Mouse (Mus musculus): ENCODE measurements around the gene Huwe1. TPM values are rescaled to one million over a fixed set of nuclear protein-coding genes. Genes with fewer than 3 reads are reported as not detected.

Gene Huwe1
- polyA plus RNA-seq, 1 experiment from 2014 or later, result 47.2 TPM

- Histone ChIP-seq H3K9me3 (ENCODE audit: control insufficient read depth, low read length) (no peaks in the 10 kb centered on the region), H3K4me1 (ENCODE audit: control insufficient read depth, insufficient read depth, low read length) (no peaks in the 10 kb centered on the region), H3K27me3 (replicated peaks; ENCODE audit: control insufficient read depth, insufficient read depth, low read length) (peaks cover 10% of the 10 kb centered on the region), H3K4me3 (ENCODE audit: low read depth, low read length) (no peak overlapping the region), H3K9ac (ENCODE audit: low read depth, low read length) (no peak overlapping the region), H3K27ac (replicated peaks; ENCODE audit: low read depth, low read length) (no peak overlapping the region), H3K36me3 (ENCODE audit: control insufficient read depth, insufficient read depth, low read length) (peaks cover 75% of the 10 kb centered on the region), H3K4me2 (ENCODE audit: low read depth, low read length) (no peak overlapping the region)
- WGBS, result 89% methylated on average over 4 of the region's 4 CpGs
- ATAC-seq (ENCODE audit: low read depth) (no peak), DNase-seq (ENCODE audit: low spot score) (no peak)
These were observed 111.7 kb downstream of the Huwe1 start for GRCm38 (mm10) chrX:151912267-151912666.

GRCm38 (mm10) chrX:151929390-151929789 lies 128.8 kb downstream of the Huwe1 start:
- H3K27me3 ChIP-seq (replicated peaks; ENCODE audit: control insufficient read depth, insufficient read depth, low read length), result peaks cover 8% of the 10 kb centered on the region
- H3K9ac ChIP-seq (ENCODE audit: low read depth, low read length), result no peak overlapping the region
- H3K36me3 ChIP-seq (ENCODE audit: control insufficient read depth, insufficient read depth, low read length), result peaks cover 71% of the 10 kb centered on the region
- ATAC-seq (ENCODE audit: low read depth), result no peak
- H3K4me1 ChIP-seq (ENCODE audit: control insufficient read depth, insufficient read depth, low read length), result no peaks in the 10 kb centered on the region
- H3K4me3 ChIP-seq (ENCODE audit: low read depth, low read length), result no peak overlapping the region
- no peak overlapping the region for H3K27ac ChIP-seq (replicated peaks; ENCODE audit: low read depth, low read length)
- H3K4me2 ChIP-seq (ENCODE audit: low read depth, low read length), result no peak overlapping the region
- no peak for DNase-seq (ENCODE audit: low spot score)
- WGBS, result 96% methylated on average over 6 of the region's 6 CpGs
- no peaks in the 10 kb centered on the region for H3K9me3 ChIP-seq (ENCODE audit: control insufficient read depth, low read length)

DNA sequence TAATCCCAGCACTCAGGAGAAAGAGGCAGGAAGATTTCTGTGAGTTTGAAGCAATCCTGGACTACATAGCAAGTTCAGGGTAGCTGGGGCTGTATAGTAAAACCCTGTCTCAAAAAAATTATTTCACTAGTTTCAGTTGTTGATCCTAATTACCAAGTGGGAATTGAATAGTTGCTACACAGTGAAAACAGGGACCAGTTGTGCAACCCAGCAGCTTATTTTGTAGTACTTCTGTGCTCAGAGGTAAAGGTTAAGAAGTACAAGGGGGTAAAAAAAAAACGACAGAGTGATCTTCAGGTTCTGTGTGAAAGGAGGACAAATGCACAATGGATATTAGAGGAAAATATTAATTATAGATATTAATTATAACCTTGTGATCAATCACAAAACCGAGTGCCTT lies 138.2 kb downstream of the Huwe1 start:
- Histone ChIP-seq H3K4me3 (ENCODE audit: low read depth, low read length) (no peak overlapping the region), H3K27ac (replicated peaks; ENCODE audit: low read depth, low read length) (no peak overlapping the region), H3K9ac (ENCODE audit: low read depth, low read length) (no peak overlapping the region), H3K4me2 (ENCODE audit: low read depth, low read length) (no peak overlapping the region), H3K27me3 (replicated peaks; ENCODE audit: control insufficient read depth, insufficient read depth, low read length) (peaks cover 14% of the 10 kb centered on the region), H3K36me3 (ENCODE audit: control insufficient read depth, insufficient read depth, low read length) (peaks cover 15% of the 10 kb centered on the region), H3K9me3 (ENCODE audit: control insufficient read depth, low read length) (no peaks in the 10 kb centered on the region), H3K4me1 (ENCODE audit: control insufficient read depth, insufficient read depth, low read length) (no peaks in the 10 kb centered on the region)
- DNase-seq (ENCODE audit: low spot score), result no peak
- WGBS, result 54% methylated on average over 2 of the region's 2 CpGs
- ATAC-seq (ENCODE audit: low read depth), result no peak

DNA sequence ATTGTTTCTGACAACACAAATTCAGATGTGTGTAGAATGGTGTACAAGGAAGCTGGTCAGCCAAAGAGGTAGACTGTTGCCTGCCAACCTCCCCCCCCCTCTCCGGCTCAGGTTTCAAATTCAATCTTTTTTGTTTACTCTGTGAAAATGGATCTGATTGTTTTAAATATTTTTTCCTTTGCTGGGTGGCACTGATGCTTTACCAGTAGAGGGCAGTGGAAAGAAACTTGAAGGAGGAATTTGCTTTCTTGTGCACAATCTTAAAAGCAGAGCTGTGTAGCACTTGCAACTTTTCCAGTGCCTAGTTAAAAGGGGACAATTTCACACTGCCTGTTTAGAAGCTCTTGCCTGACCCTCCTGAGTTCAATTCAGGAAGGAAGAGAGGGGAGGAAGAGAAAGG lies 146.4 kb downstream of the Huwe1 start:
- no peak overlapping the region for H3K9ac ChIP-seq (ENCODE audit: low read depth, low read length)
- H3K27ac ChIP-seq (replicated peaks; ENCODE audit: low read depth, low read length), result no peak overlapping the region
- H3K4me2 ChIP-seq (ENCODE audit: low read depth, low read length), result no peak overlapping the region
- no peaks in the 10 kb centered on the region for H3K27me3 ChIP-seq (replicated peaks; ENCODE audit: control insufficient read depth, insufficient read depth, low read length)
- DNase-seq (ENCODE audit: low spot score), result peak; percentile 30
- H3K9me3 ChIP-seq (ENCODE audit: control insufficient read depth, low read length), result no peaks in the 10 kb centered on the region
- no peaks in the 10 kb centered on the region for H3K36me3 ChIP-seq (ENCODE audit: control insufficient read depth, insufficient read depth, low read length)
- no peak overlapping the region for H3K4me3 ChIP-seq (ENCODE audit: low read depth, low read length)
- H3K4me1 ChIP-seq (ENCODE audit: control insufficient read depth, insufficient read depth, low read length), result no peaks in the 10 kb centered on the region
- 27% methylated on average over 1 of the region's 1 CpGs for WGBS
- ATAC-seq (ENCODE audit: low read depth), result no peak

GRCm38 (mm10) chrX:151947781-151948180 lies 147.2 kb downstream of the Huwe1 start:
- Histone ChIP-seq H3K4me3 (ENCODE audit: low read depth, low read length) (no peak overlapping the region), H3K4me1 (ENCODE audit: control insufficient read depth, insufficient read depth, low read length) (no peaks in the 10 kb centered on the region), H3K27me3 (replicated peaks; ENCODE audit: control insufficient read depth, insufficient read depth, low read length) (no peaks in the 10 kb centered on the region), H3K9ac (ENCODE audit: low read depth, low read length) (no peak overlapping the region), H3K4me2 (ENCODE audit: low read depth, low read length) (no peak overlapping the region), H3K36me3 (ENCODE audit: control insufficient read depth, insufficient read depth, low read length) (no peaks in the 10 kb centered on the region), H3K9me3 (ENCODE audit: control insufficient read depth, low read length) (no peaks in the 10 kb centered on the region), H3K27ac (replicated peaks; ENCODE audit: low read depth, low read length) (no peak overlapping the region)
- no peak for ATAC-seq (ENCODE audit: low read depth)
- WGBS, result 59% methylated on average over 3 of the region's 3 CpGs
- DNase-seq (ENCODE audit: low spot score), result no peak

DNA sequence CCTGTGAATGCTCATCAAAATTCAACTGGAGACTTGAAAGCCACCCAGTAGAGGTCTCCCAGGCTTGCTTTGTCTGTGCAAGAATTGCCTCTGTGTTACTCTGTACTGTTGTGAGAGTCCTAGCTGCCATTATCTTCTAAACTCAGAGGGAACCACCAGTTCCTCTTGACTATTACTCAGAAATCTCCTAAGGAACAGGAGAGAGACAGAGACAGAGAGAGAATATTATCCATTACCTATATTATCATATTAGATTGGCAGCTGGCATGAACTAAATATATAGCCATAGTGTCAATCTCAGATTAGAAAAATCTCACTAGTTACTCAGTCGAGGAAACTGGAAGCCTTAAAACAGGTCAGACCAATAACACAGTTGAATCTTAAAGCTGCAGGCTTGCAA lies 149.6 kb downstream of the Huwe1 start:
- Histone ChIP-seq H3K4me2 (ENCODE audit: low read depth, low read length) (no peak overlapping the region), H3K4me1 (ENCODE audit: control insufficient read depth, insufficient read depth, low read length) (no peaks in the 10 kb centered on the region), H3K27ac (replicated peaks; ENCODE audit: low read depth, low read length) (no peak overlapping the region), H3K27me3 (replicated peaks; ENCODE audit: control insufficient read depth, insufficient read depth, low read length) (no peaks in the 10 kb centered on the region), H3K36me3 (ENCODE audit: control insufficient read depth, insufficient read depth, low read length) (no peaks in the 10 kb centered on the region), H3K4me3 (ENCODE audit: low read depth, low read length) (no peak overlapping the region), H3K9me3 (ENCODE audit: control insufficient read depth, low read length) (no peaks in the 10 kb centered on the region), H3K9ac (ENCODE audit: low read depth, low read length) (no peak overlapping the region)
- no peak for DNase-seq (ENCODE audit: low spot score)
- no peak for ATAC-seq (ENCODE audit: low read depth)
- WGBS, result 58% methylated on average over 1 of the region's 1 CpGs

- Histone ChIP-seq H3K36me3 (ENCODE audit: control insufficient read depth, insufficient read depth, low read length) (no peaks in the 10 kb centered on the region), H3K4me3 (ENCODE audit: low read depth, low read length) (no peak overlapping the region), H3K9me3 (ENCODE audit: control insufficient read depth, low read length) (no peaks in the 10 kb centered on the region), H3K9ac (ENCODE audit: low read depth, low read length) (no peak overlapping the region), H3K27me3 (replicated peaks; ENCODE audit: control insufficient read depth, insufficient read depth, low read length) (no peaks in the 10 kb centered on the region), H3K4me1 (ENCODE audit: control insufficient read depth, insufficient read depth, low read length) (no peaks in the 10 kb centered on the region), H3K27ac (replicated peaks; ENCODE audit: low read depth, low read length) (no peak overlapping the region), H3K4me2 (ENCODE audit: low read depth, low read length) (no peak overlapping the region)
- 75% methylated on average over 3 of the region's 3 CpGs for WGBS
- DNase-seq (ENCODE audit: low spot score), result no peak
- ATAC-seq (ENCODE audit: low read depth), result no peak
These were observed 150.6 kb downstream of the Huwe1 start for GRCm38 (mm10) chrX:151951181-151951580.

MicroRNAs encoded within 50 kb of the gene (microRNA counts, 519-probe panel; counts per million panel counts)
- 3,057 counts per million, percentile 72 among the panel's probes with 10 or more counts for microRNA mmu-miR-98

Small RNA genes lying within 50 kb of the gene (microRNA-seq; reads per million reads assigned to microRNA genes)
- not detected for gene Mir3113 (ENCODE audit: borderline number of aligned reads)
- 6,654 reads per million, percentile 92 among the genes with 10 or more reads in this experiment for gene Mir98 (ENCODE audit: borderline number of aligned reads)
- gene Mirlet7f-2 (ENCODE audit: borderline number of aligned reads), result 2,639 reads per million, percentile 84 among the genes with 10 or more reads in this experiment

Other genes with a start within 250 kb of the Huwe1 start
- gene Hsd17b10, start 201.0 kb downstream of the Huwe1 start, polyA plus RNA-seq (2014; fragmentation: Nextera tagmentation; extraction: Ambion mirVana), result 186 and 188 TPM in 2 replicates
- 3.2 and 4.6 TPM in 2 replicates for gene Ribc1, start 215.5 kb downstream of the Huwe1 start, polyA plus RNA-seq (2014; fragmentation: Nextera tagmentation; extraction: Ambion mirVana)
- 84.1 and 95.4 TPM in 2 replicates for gene Smc1a, start 215.6 kb downstream of the Huwe1 start, polyA plus RNA-seq (2014; fragmentation: Nextera tagmentation; extraction: Ambion mirVana)

Data from embryonic facial prominence, embryonic 14.5 days (tissue).